Mouse (Mus musculus) bone marrow macrophage, adult 2 months (primary cell): ENCODE results near the gene Ctxn2.

Experiments
- CTCF ChIP-seq: IDR thresholded peaks from 2 replicates; pipeline ENCODE4 v1.5.1; 2012; ENCODE audit warnings: low read depth, mild to moderate bottlenecking, low read length, moderate library complexity
- POLR2A ChIP-seq: IDR thresholded peaks from 2 replicates; pipeline ENCODE4 v1.6.1; 2012; ENCODE audit warnings: mild to moderate bottlenecking, low read depth, low read length, borderline replicate concordance

- no peak for TF ChIP-seq CTCF
- no peak for TF ChIP-seq POLR2A
Measured at GRCm38 (mm10) chr2:125142336-125142735, 5.8 kb downstream of the Ctxn2 start.
